Mouse (Mus musculus) Patski (cell line): ENCODE results near the gene Zfp37. TPM values are rescaled to one million over a fixed set of nuclear protein-coding genes. Genes with fewer than 3 reads are reported as not detected.
"Not testable (repeated sequence)": the region's sequence is repeated elsewhere in the genome, so short reads cannot be mapped to it uniquely, and the experiment has no call there.

Source experiments
- ATAC-seq: fragments of 100-300 bp; one replicate; pipeline ENCODE4 v1.8.0; 2021
- CTCF ChIA-PET: fragments of 350-600 bp; sonication (Branson Sonifier 250); formaldehyde crosslinking; loops from one replicate; lab custom pipeline; 2022; ENCODE audit warnings: inconsistent platforms; lab: Charles Lee
- POLR2A ChIA-PET: fragments of 350-600 bp; sonication (Branson Sonifier 250); formaldehyde crosslinking; loops from one replicate; lab custom pipeline; 2022; ENCODE audit warnings: antibody characterized with exemption, inconsistent platforms; lab: Charles Lee
- DNase-seq: peaks from one replicate; pipeline ENCODE4 v3.0.0-alpha.2; 2011; ENCODE audit warnings: low read depth, low spot score
- H3K27me3 ChIP-seq: fragments of 371-371 bp; one replicate; pipeline ENCODE4 v1.5.1; 2021
- CTCF ChIP-seq: fragments of 100-300 bp; IDR thresholded peaks from one replicate; pipeline ENCODE4 v1.5.1; 2021
- in situ Hi-C: fragments of 300-500 bp; cut with MboI; formaldehyde crosslinking; loops from 3 replicates; pipeline ENCODE4 v1.11.1; 2018; ENCODE audit warnings: low pct_unique_long_range_greater_than_20kb, mixed read lengths
- polyA plus RNA-seq: library from polyadenylated mRNA; unstranded; gene quantifications from one replicate; pipeline ENCODE4 v1.2.3, GENCODE M21; 2021

Gene Zfp37
- polyA plus RNA-seq, 1 experiment from 2014 or later: 8.0 TPM

GRCm38 (mm10) chr4:62228391-62228790, 2.5 kb downstream of the Zfp37 start:
- ChIA-PET POLR2A (no interaction called here), CTCF (interaction anchor here (1.5 to 1.6 kb wide), 2 partner anchors 15 to 18 kb away, joined by 5 read pairs; no protein-coding TSS in a partner anchor)
- no peak for DNase-seq
- in situ Hi-C loops: no loop called here
- ATAC-seq: peak; percentile 46
- peak; percentile 79 for TF ChIP-seq CTCF
- H3K27me3 ChIP-seq: no peaks in the 10 kb centered on the region

GRCm38 (mm10) chr4:62213490-62213889, 17.4 kb downstream of the Zfp37 start:
- H3K27me3 ChIP-seq: no peaks in the 10 kb centered on the region
- DNase-seq (no peak), ATAC-seq (no peak)
- POLR2A ChIA-PET: no interaction called here
- no peak for TF ChIP-seq CTCF
- CTCF ChIA-PET: interaction anchor here (0.9 kb wide), 1 partner anchor 15 kb away, joined by 5 read pairs; no protein-coding TSS in a partner anchor
- in situ Hi-C loops: no loop called here

- in situ Hi-C loops: no loop called here
- POLR2A ChIA-PET: no interaction called here
Observed at GRCm38 (mm10) chr4:62210035-62210434, 20.8 kb downstream of the Zfp37 start.

GRCm38 (mm10) chr4:62208696-62209380, 22.0 kb downstream of the Zfp37 start:
- POLR2A ChIA-PET: no interaction called here
- DNase-seq: peak; percentile 27

More at GRCm38 (mm10) chr4:62210035-62210434, 20.8 kb downstream of the Zfp37 start:
- CTCF ChIA-PET: interaction anchor here (1.7 kb wide), 1 partner anchor 19 kb away, joined by 5 read pairs; no protein-coding TSS in a partner anchor
- peak; percentile 22 for TF ChIP-seq CTCF
- ATAC-seq (no peak), DNase-seq (no peak)
- no peaks in the 10 kb centered on the region for H3K27me3 ChIP-seq

GRCm38 (mm10) chr4:62207851-62208695, 22.8 kb downstream of the Zfp37 start:
- no peak for TF ChIP-seq CTCF
- ChIA-PET POLR2A (no interaction called here), CTCF (no interaction called here)
- DNase-seq (peak; percentile 31), ATAC-seq (peak; percentile 93)
- no peaks in the 10 kb centered on the region for H3K27me3 ChIP-seq
- in situ Hi-C loops: loop anchor here (10.0 kb wide), 1 partner anchor 67 kb away; no protein-coding TSS in a partner anchor

More at GRCm38 (mm10) chr4:62208696-62209380, 22.0 kb downstream of the Zfp37 start:
- no peak for TF ChIP-seq CTCF
- no peaks in the 10 kb centered on the region for H3K27me3 ChIP-seq
- in situ Hi-C loops: loop anchor here (10.0 kb wide), 1 partner anchor 66 kb away; no protein-coding TSS in a partner anchor
- CTCF ChIA-PET: interaction anchor here (1.7 kb wide), 1 partner anchor 20 kb away, joined by 5 read pairs; no protein-coding TSS in a partner anchor
- peak; percentile 32 for ATAC-seq

- in situ Hi-C loops: loop anchor here (10.0 kb wide), 1 partner anchor 75 kb away; no protein-coding TSS in a partner anchor
- CTCF ChIA-PET: interaction anchor here (1.4 kb wide), 1 partner anchor 15 kb away, joined by 3 read pairs; no protein-coding TSS in a partner anchor
- DNase-seq (no peak), ATAC-seq (no peak)
- POLR2A ChIA-PET: no interaction called here
- H3K27me3 ChIP-seq: no peaks in the 10 kb centered on the region
- TF ChIP-seq CTCF: no peak
Observed at GRCm38 (mm10) chr4:62199923-62200529, 30.8 kb downstream of the Zfp37 start.

GRCm38 (mm10) chr4:62188778-62189177, 42.1 kb downstream of the Zfp37 start:
- no peaks in the 10 kb centered on the region for H3K27me3 ChIP-seq
- DNase-seq (no peak), ATAC-seq (no peak)
- ChIA-PET CTCF (no interaction called here), POLR2A (no interaction called here)
- TF ChIP-seq CTCF: no peak
- in situ Hi-C loops: loop anchor here (10.0 kb wide), 1 partner anchor 204 kb away; no protein-coding TSS in a partner anchor

- ChIA-PET CTCF (no interaction called here), POLR2A (no interaction called here)
- in situ Hi-C loops: no loop called here
Observed at GRCm38 (mm10) chr4:62177282-62177681, 53.6 kb downstream of the Zfp37 start.

GRCm38 (mm10) chr4:62174471-62174870, 56.4 kb downstream of the Zfp37 start:
- TF ChIP-seq CTCF: no peak
- in situ Hi-C loops: loop anchor here (25.0 kb wide), 1 partner anchor 112 kb away; the partner anchor contains the start of gene Mup20
- no peak for ATAC-seq
- POLR2A ChIA-PET: no interaction called here
- H3K27me3 ChIP-seq: no peaks in the 10 kb centered on the region
- DNase-seq: no peak
- CTCF ChIA-PET: no interaction called here

More at GRCm38 (mm10) chr4:62177282-62177681, 53.6 kb downstream of the Zfp37 start:
- no peaks in the 10 kb centered on the region for H3K27me3 ChIP-seq
- DNase-seq (no peak), ATAC-seq (no peak)
- TF ChIP-seq CTCF: peak; percentile 26

GRCm38 (mm10) chr4:62167636-62168035, 63.2 kb downstream of the Zfp37 start:
- ATAC-seq, DNase-seq, H3K27me3 ChIP-seq, POLR2A ChIA-PET, CTCF ChIA-PET: not testable (repeated sequence)
- in situ Hi-C loops: loop anchor here (25.0 kb wide), 1 partner anchor 105 kb away; the partner anchor contains the start of gene Mup20
